Comparison of ENCODE assay signal across 11 mouse cellular contexts in the genomic region with DNA sequence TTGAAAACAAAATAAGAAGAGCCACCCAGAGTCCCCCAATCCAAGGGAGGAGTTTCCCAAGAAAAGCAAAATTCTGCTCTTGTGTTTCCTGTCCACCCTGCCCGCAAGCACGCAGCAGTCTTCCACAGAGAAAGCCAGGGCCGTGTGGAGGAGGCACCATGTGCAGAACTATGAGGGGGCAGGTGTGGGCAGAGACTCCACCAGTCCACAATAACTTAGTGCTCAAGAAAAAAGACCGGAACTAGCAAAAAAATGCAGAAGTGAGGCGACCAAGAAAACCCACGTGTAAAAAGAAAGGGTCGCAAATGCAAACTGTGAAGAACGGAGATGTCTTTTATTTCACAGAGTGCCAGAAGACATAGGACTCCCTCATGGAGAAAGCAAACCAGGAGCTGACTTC.
A peak's percentile ranks its signal among the peaks of the same experiment; 100 is the strongest.
DNase-seq lines count a peak whose midpoint lies in the region; ATAC-seq lines count a peak whose summit lies in the region.
"Had no signal": no experiment of that assay in that cellular context is flagged by ENCODE, and none has a peak within 500 bp of the region (broad histone marks: within the 10 kb centered on the region; RNA-seq: fewer than 3 reads in every experiment).

No protein-coding gene starts in this region.

- ATAC-seq in hematopoietic stem cell, adult 5-6 weeks (replicated peaks in 1 of 2; ENCODE audit: insufficient read depth in 1 of 2, low FRiP score in 2 of 2, low TSS enrichment in 1 of 2, low read depth in 1 of 2, poor library complexity in 2 of 2, severe bottlenecking in 2 of 2), result peak; percentile 79 to 85
- ATAC-seq: activated CD4-positive, CD25-positive, alpha-beta regulatory T cell, adult 4 months had no signal

- DNase-seq in frontal cortex, postnatal 36 days (ENCODE audit: low spot score in 2 of 2), result peak; percentile 31 to 49
- DNase-seq in frontal cortex, postnatal 14 days (ENCODE audit: low spot score in 2 of 2), result no peak
- peak; percentile 22 to 70 for DNase-seq in left cerebral cortex, adult 18-20 months (ENCODE audit: low spot score in 2 of 2)
- no peak for DNase-seq in left cerebral cortex, adult 11 months (ENCODE audit: low spot score)
- peak; percentile 71 to 74 for DNase-seq in B cell, adult 2 months
- DNase-seq in urinary bladder, postnatal 4 days (ENCODE audit: low spot score in 2 of 2), result no peak
- DNase-seq in gastrocnemius, postnatal 14 days, result no peak
- DNase-seq: kidney, postnatal 36 days; midbrain, embryonic 14.5 days had no signal

- intact Hi-C loops in gastrocnemius, postnatal 14 days (cut with DNase I; ENCODE audit: low total_unique reads), result no loop called here

Comparison
In these comparisons a context has a peak if more than half of its experiments do, and no peak if none do; other contexts are left out.
1. DNase-seq: peak in frontal cortex, postnatal 36 days (2 of 2), left cerebral cortex, adult 18-20 months (2 of 2) and B cell, adult 2 months (2 of 2); none in frontal cortex, postnatal 14 days (0 of 2), left cerebral cortex, adult 11 months (single experiment), urinary bladder, postnatal 4 days (0 of 2) and gastrocnemius, postnatal 14 days (single experiment).